Mouse (Mus musculus) lung, adult 2 months (tissue): ENCODE results near the gene Kif24. TPM values are rescaled to one million over a fixed set of nuclear protein-coding genes. Genes with fewer than 3 reads are reported as not detected.

Experiments
- DNase-seq: peaks from one replicate; pipeline ENCODE4 v3.0.0; 2022
- H3K4me1 ChIP-seq: fragments of 200-500 bp; 2 replicates; pipeline ENCODE4 v1.6.1; 2011; ENCODE audit warnings: low read length; ENCODE audit not compliant: control insufficient read depth, insufficient read depth
- H3K4me3 ChIP-seq: fragments of 200-500 bp; replicated peaks from 2 replicates; pipeline ENCODE3; 2011; ENCODE audit warnings: low read depth, mild to moderate bottlenecking, control low read depth, low read length; ENCODE audit errors: extremely low read depth
- CTCF ChIP-seq: fragments of 200-500 bp; IDR thresholded peaks from 2 replicates; pipeline ENCODE4 v1.5.1; 2011; ENCODE audit warnings: mild to moderate bottlenecking, low read length, control low read depth; ENCODE audit not compliant: insufficient read depth
- POLR2A ChIP-seq: fragments of 200-500 bp; IDR thresholded peaks from 2 replicates; pipeline ENCODE4 v1.6.1; 2011; ENCODE audit warnings: low read depth, mild to moderate bottlenecking, control low read depth, low read length, borderline replicate concordance; ENCODE audit errors: extremely low read depth
- WGBS: fragments of 180-500 bp; shearing (Covaris S2); methylation state at CpG from one replicate; pipeline ENCODE4 v1.1.7; 2018; 5-methylcytosine and 5-hydroxymethylcytosine counted together
- polyA plus RNA-seq: library from polyadenylated mRNA; depleted of rRNA; stranded (reverse); fragments of >200 nt; gene quantifications from 2 replicates; pipeline ENCODE4 v1.2.3, GENCODE M21; 2012

Kif24 gene
- polyA plus RNA-seq, 1 experiment: 1.2 TPM

DNA sequence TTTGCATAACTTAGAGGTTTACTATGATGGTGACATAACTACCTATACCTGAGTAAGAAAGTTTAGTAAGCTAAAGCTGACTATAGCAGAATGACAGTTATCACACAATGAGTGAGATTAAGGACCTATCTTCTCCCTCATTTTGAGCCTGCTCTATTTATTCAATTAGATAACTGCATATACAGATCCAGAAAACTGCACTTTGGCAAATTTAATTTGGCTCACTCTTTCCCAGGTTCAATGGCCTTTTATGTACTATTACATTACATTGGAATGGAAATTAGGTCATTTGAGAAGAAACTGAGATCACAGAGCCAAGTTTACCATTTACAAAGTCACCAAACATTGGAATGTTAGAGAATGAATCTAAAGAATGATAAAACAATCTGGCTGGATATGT, 47.7 kb downstream of the Kif24 start:
- Histone ChIP-seq H3K4me1 (no peaks in the 10 kb centered on the region), H3K4me3 (no peak overlapping the region)
- DNase-seq: no peak
- TF ChIP-seq CTCF (no peak), POLR2A (no peak)

DNA sequence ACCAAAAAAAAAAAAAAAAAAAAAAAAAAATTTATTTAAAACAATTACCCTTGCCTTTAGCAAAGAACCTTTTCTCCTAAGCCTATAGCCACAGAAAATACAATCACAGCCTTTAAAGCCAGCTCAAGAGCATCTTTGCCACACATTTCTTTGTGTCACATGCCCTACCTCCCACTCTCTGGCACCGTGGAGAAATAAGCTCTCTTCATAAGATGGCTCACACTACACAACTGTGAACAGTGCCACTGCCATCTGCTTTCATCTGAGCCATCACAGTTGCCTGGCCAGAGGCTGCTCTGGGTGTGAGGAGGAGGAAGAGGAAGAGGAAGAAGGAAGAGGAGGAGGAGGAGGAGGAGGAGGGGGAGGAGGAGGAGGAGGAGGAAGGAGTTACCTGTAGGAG, 55.3 kb downstream of the Kif24 start:
- H3K4me3 ChIP-seq: no peak overlapping the region
- WGBS: 86% methylated on average over 1 of the region's 1 CpGs
- H3K4me1 ChIP-seq: no peaks in the 10 kb centered on the region
- TF ChIP-seq POLR2A: no peak
- no peak for TF ChIP-seq CTCF
- DNase-seq: no peak

DNA sequence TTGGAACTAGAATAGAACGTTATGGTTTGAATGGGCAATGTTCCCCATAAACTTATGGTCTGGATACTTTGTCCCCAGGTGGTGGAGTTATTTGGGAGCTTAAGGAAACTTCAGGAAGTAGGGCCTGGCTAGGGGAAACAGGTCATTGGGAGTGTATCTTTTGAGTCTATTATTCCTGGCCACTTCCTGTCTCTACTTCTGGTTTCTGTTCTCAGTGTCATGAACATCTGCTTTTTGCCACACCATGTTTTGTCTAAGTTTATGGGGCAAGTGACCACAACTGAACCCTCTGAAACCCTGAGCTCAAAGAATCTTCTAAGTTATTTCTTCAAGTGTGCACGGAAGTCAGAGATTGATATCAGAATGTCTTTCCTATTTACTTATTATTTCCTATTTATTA, 57.3 kb downstream of the Kif24 start:
- DNase-seq: no peak
- Histone ChIP-seq H3K4me3 (no peak overlapping the region), H3K4me1 (no peaks in the 10 kb centered on the region)
- TF ChIP-seq POLR2A (no peak), CTCF (no peak)
- 81% methylated on average over 2 of the region's 2 CpGs for WGBS

DNA sequence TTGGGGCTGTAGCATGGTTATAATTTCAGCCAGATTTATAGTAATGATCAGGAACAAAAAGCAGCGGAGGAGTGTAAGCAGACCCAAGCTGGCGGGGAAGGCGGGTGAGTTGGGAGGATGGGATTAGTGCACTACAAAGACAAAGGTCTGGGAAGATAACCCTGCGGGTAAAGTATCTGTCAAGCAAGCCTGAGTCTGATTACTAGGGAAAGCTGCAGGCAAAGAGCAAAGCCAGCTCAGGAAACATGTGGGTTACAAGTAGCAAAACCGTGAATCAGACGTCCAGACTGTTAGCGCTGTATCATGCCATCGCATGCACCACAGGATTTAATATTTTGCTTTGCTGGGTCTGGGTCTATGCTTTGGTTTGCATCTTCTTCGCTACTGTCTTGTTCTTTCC, 58.1 kb downstream of the Kif24 start:
- H3K4me3 ChIP-seq: no peak overlapping the region
- TF ChIP-seq POLR2A (no peak), CTCF (no peak)
- DNase-seq: no peak
- no peaks in the 10 kb centered on the region for H3K4me1 ChIP-seq
- WGBS: 95% methylated on average over 9 of the region's 9 CpGs

DNA sequence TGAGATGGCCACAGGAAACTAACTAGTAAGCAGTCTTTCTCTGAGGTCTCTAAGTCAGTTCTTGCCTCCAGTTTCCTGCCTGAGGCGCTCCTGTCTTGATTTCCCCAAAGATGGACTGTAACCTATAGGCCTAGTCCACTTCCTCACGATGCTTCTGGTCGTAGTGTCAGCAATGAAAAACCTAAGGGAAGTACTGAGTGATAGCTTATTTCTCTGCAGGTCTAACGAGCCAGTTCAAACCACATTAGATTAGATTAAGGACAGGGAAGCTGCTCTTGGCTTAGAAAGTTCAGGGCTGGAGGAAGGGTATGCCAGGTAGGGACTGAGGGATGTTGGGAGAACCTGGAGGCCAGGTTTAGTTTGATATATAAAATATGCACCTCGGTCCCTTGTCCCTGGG, 63.1 kb downstream of the Kif24 start:
- no peak for DNase-seq
- 89% methylated on average over 5 of the region's 5 CpGs for WGBS
- no peaks in the 10 kb centered on the region for H3K4me1 ChIP-seq
- no peak overlapping the region for H3K4me3 ChIP-seq
- TF ChIP-seq POLR2A (no peak), CTCF (no peak)

DNA sequence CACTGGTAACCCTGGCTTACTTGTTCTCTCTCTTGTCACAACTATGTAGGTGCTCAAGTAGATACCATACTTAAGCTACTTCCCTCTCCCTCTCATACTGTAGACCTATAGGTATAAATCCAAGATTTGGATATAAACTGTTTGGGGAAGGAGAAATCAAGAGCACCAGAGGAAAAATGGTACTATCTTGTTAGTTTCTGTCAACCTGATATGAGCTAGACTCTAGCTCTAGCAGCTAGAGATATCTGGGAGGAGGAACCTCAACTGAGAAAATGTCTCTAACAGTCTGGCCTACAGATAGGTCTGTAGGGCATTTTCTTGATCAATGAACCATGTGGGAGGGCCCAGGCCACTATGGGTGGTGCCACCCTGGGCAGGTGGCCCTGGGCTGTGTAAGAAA, 63.5 kb downstream of the Kif24 start:
- H3K4me3 ChIP-seq: no peak overlapping the region
- DNase-seq: no peak
- no peaks in the 10 kb centered on the region for H3K4me1 ChIP-seq
- TF ChIP-seq CTCF: no peak

DNA sequence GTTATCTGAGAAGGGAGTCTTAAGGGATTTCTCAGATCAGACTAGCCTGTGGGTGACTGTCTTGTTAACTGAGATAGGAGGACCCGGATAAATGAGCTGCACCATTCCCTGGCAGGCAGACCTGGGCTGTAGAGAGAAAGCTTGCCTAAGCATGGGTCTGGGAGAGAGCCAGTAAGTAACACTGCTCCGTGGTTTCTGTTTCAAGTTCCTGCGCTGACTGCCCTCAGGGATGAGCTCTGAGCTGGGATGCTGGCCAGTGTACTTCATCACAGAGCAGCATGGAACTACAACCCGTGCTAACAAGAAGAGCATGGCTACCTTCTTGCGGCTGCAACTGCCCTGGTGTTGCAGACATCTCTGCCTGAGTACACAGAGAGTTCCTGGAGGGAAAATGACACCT, 64.8 kb downstream of the Kif24 start:
- Histone ChIP-seq H3K4me1 (no peaks in the 10 kb centered on the region), H3K4me3 (no peak overlapping the region)
- TF ChIP-seq CTCF (no peak), POLR2A (no peak)
- no peak for DNase-seq
- 65% methylated on average over 5 of the region's 5 CpGs for WGBS

DNA sequence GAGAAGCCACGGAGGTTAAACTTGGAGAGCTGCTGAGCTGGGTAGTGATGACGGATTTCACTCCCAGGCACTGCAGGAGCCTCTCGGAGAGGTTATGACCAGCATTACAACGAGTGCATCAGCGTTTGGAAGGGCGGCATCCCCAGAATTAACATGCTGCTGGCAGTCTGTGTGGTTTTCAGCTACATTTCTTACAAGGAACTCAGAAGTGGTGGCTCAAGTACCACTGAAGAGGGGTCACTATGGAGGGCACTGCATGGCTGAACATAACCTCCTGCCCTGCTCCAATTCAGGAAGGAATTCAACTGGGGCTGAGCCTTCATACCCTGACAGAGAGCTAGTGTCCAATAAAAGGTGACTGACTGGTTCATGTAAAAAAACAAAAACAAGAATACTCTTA, 66.3 kb downstream of the Kif24 start:
- H3K4me3 ChIP-seq: no peak overlapping the region
- H3K4me1 ChIP-seq: no peaks in the 10 kb centered on the region
- DNase-seq: no peak
- TF ChIP-seq POLR2A: no peak
- no peak for TF ChIP-seq CTCF
- WGBS: 63% methylated on average over 6 of the region's 6 CpGs

DNA sequence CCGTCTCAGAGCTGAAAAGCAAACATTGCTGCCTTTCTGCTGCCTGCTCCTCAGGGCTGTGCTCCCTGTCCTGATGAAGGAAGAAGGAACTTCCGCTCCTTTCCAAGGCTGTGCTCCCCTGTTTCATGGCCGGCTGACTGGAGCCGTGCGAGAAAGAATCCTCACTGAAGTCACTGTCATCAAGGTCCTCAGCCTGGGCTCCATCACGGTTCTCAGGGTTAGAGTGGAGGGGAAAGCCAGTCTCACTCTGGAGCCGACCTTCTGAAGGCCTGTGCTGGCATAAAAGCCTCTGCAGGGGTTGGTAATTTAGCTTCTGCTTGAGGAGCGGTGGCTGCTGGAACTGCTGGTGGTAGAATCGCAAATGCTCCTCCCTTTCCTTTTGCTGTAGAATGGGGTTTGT, 70.0 kb downstream of the Kif24 start:
- 76% methylated on average over 9 of the region's 9 CpGs for WGBS
- no peak for TF ChIP-seq CTCF
- no peak for TF ChIP-seq POLR2A
- no peak for DNase-seq
- no peaks in the 10 kb centered on the region for H3K4me1 ChIP-seq
- no peak overlapping the region for H3K4me3 ChIP-seq

DNA sequence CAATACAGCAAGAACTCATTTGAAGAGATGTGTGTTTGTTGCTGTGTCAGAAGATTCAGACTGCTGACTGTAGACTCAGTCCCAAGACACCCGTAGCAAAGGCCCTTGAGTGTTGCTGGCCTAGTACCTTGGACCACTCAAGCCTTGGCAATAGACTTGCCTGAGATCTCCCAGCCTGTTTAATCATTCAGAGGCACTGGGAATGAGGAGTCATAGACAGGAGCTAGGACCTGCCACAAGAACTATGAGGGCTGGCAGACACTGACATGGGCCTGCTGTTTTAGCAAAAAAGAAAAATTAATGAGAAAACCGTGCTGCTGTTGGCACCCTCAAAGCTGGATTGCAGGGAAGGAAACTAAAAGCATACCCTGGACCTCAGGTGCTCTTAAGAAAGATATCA, 73.7 kb downstream of the Kif24 start:
- TF ChIP-seq CTCF (no peak), POLR2A (no peak)
- DNase-seq: no peak
- WGBS: 75% methylated on average over 2 of the region's 2 CpGs
- no peaks in the 10 kb centered on the region; the same call in 1 of the 2 replicates for H3K4me1 ChIP-seq
- no peak overlapping the region for H3K4me3 ChIP-seq

DNA sequence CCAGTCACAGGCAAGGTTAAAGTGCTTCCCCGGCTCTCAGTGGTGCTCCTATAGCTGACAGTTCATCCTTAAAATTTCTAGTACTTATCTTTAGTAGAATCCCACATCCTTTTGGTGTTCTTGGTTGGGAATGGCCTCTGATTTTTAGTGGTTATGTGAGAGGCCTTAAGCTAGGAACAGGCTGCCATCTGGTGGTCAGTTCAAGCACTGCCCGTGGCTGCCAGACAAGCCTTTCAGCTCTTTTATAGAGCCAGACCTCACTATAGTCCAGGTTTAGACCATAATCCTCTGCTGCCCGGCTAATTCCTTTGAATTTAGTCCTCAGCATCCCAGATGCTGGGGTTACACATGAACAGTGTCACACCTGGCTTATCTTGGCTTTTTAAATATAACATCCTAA, 74.6 kb downstream of the Kif24 start:
- H3K4me1 ChIP-seq: no peaks in the 10 kb centered on the region; the same call in 1 of the 2 replicates
- peak; percentile 76 for DNase-seq
- H3K4me3 ChIP-seq: no peak overlapping the region
- 17% methylated on average over 3 of the region's 3 CpGs for WGBS
- TF ChIP-seq CTCF: peak; percentile 85
- no peak for TF ChIP-seq POLR2A
